Mouse (Mus musculus) heart, embryonic 13.5 days (tissue): ENCODE measurements at regions not wholly inside any gene's neighbourhood (a gene's known extent, or its start where the extent isn't known, plus 50 kb on each side); places are given as distances from the start of the nearest gene placed in this dataset.

Source experiments
- ATAC-seq: fragments of 200-750 bp; cut with Nextera tagmentation; 2 replicates; pipeline ENCODE4 v1.8.0; 2017; ENCODE audit warnings: moderate TSS enrichment; ENCODE audit not compliant: insufficient number of reproducible peaks, low FRiP score, low TSS enrichment; ENCODE audit errors: extremely low read depth
- H3K27ac ChIP-seq: fragments of 300-500 bp; sonication (generic); replicated peaks from 2 replicates; pipeline ENCODE4 v1.5.1; 2015; ENCODE audit warnings: moderate library complexity, mild to moderate bottlenecking, inconsistent platforms
- H3K27me3 ChIP-seq: fragments of 300-500 bp; sonication (generic); replicated peaks from 2 replicates; pipeline ENCODE4 v1.6.1; 2015; ENCODE audit warnings: mild to moderate bottlenecking, inconsistent platforms
- H3K36me3 ChIP-seq: fragments of 300-500 bp; sonication (generic); 2 replicates; pipeline ENCODE4 v1.6.1; 2015; ENCODE audit warnings: mild to moderate bottlenecking, inconsistent platforms
- H3K4me1 ChIP-seq: fragments of 300-500 bp; sonication (generic); 2 replicates; pipeline ENCODE4 v1.6.1; 2015; ENCODE audit warnings: inconsistent platforms
- H3K4me2 ChIP-seq: fragments of 300-500 bp; sonication (generic); 2 replicates; pipeline ENCODE4 v1.6.1; 2015; ENCODE audit warnings: inconsistent platforms, mild to moderate bottlenecking, moderate library complexity
- H3K4me3 ChIP-seq: fragments of 300-500 bp; sonication (generic); 2 replicates; pipeline ENCODE4 v1.5.1; 2015; ENCODE audit warnings: moderate library complexity, mild to moderate bottlenecking, inconsistent platforms
- H3K9ac ChIP-seq: fragments of 300-500 bp; sonication (generic); 2 replicates; pipeline ENCODE4 v1.6.1; 2015; ENCODE audit warnings: inconsistent platforms, mild to moderate bottlenecking, moderate library complexity
- H3K9me3 ChIP-seq: fragments of 300-500 bp; sonication (generic); 2 replicates; pipeline ENCODE4 v1.6.1; 2016; ENCODE audit warnings: inconsistent platforms
- WGBS: fragments of 180-500 bp; shearing (Covaris S2); methylation state at CpG from one replicate; pipeline ENCODE4 v1.1.7; 2015; ENCODE audit warnings: mixed read lengths; 5-methylcytosine and 5-hydroxymethylcytosine counted together

GRCm38 (mm10) chr13:40794190-40794589, 56.0 kb upstream of the Tfap2a start:
- Histone ChIP-seq H3K4me2 (no peak overlapping the region), H3K9ac (no peak overlapping the region), H3K4me1 (peaks cover 10% of the 10 kb centered on the region), H3K27me3 (no peaks in the 10 kb centered on the region), H3K4me3 (no peak overlapping the region), H3K27ac (peak overlapping the region; percentile 36; the same call in 1 of the 2 replicates), H3K36me3 (no peaks in the 10 kb centered on the region), H3K9me3 (0 out of 2 replicates have a peak, but pooled peaks cover 7% of the 10 kb centered on the region)
- 34% methylated on average over 2 of the region's 2 CpGs for WGBS
- ATAC-seq: no peak

GRCm38 (mm10) chr13:40792947-40793346, 54.8 kb upstream of the Tfap2a start:
- no peak overlapping the region for H3K27ac ChIP-seq
- 0 out of 2 replicates have a peak, but pooled peaks cover 7% of the 10 kb centered on the region for H3K9me3 ChIP-seq
- H3K9ac ChIP-seq: no peak overlapping the region
- no peak overlapping the region for H3K4me2 ChIP-seq
- H3K4me1 ChIP-seq: peaks cover 13% of the 10 kb centered on the region
- H3K4me3 ChIP-seq: no peak overlapping the region
- ATAC-seq: no peak
- WGBS: 63% methylated on average over 1 of the region's 1 CpGs
- H3K36me3 ChIP-seq: no peaks in the 10 kb centered on the region
- no peaks in the 10 kb centered on the region for H3K27me3 ChIP-seq

GRCm38 (mm10) chr13:40788225-40788624, 50.0 kb upstream of the Tfap2a start:
- H3K27me3 ChIP-seq: no peaks in the 10 kb centered on the region
- 63% methylated on average over 2 of the region's 2 CpGs for WGBS
- no peak overlapping the region for H3K4me3 ChIP-seq
- no peak overlapping the region for H3K9ac ChIP-seq
- no peak overlapping the region for H3K4me2 ChIP-seq
- peaks cover 19% of the 10 kb centered on the region for H3K4me1 ChIP-seq
- ATAC-seq: no peak
- no peaks in the 10 kb centered on the region for H3K36me3 ChIP-seq
- H3K9me3 ChIP-seq: no peaks in the 10 kb centered on the region
- no peak overlapping the region for H3K27ac ChIP-seq
